Mouse (Mus musculus): ENCODE measurements around the gene Gm20747.
"Not testable (repeated sequence)": the region's sequence is repeated elsewhere in the genome, so short reads cannot be mapped to it uniquely, and the experiment has no call there.

Gene Gm20747

DNA sequence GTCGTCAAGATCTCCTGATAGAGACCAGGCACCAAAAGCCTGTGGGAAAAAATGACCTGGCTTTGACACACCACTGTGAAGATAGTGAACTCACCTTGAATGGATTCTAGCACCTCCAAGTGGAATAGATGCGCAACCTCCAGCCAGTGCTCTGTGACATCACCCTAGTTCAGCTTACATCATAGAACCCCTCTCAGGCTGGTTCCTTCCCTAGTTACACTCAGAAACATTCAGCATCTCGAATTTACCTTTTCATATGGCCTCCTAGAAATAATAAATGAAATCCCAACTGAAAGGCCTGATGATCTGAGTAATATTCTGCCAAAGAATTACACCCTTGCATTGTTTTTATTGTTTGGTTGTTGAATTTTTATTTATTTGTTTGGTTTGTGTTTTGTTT lies at the start of gene Gm20747:
Gene Gm20747 (minus strand): TSS at position 101 of the 400 bp plus-strand sequence.
- not testable (repeated sequence) for DNase-seq (ENCODE audit: low read depth, low spot score)
